Mouse (Mus musculus) embryonic facial prominence, embryonic 12.5 days (tissue): Measurements from ENCODE around the gene Ap3s2. TPM values are rescaled to one million over a fixed set of nuclear protein-coding genes. Genes with fewer than 3 reads are reported as not detected.

ENCODE experiments used
- ATAC-seq: fragments of 200-750 bp; cut with Nextera tagmentation; 2 replicates; pipeline ENCODE4 v1.8.0; 2017; ENCODE audit not compliant: insufficient number of reproducible peaks, insufficient read depth, low FRiP score, low TSS enrichment
- H3K27ac ChIP-seq: fragments of 300-500 bp; sonication (generic); 2 replicates; pipeline ENCODE4 v1.5.1; 2016; ENCODE audit warnings: mild to moderate bottlenecking
- H3K27me3 ChIP-seq: fragments of 300-500 bp; sonication (generic); 2 replicates; pipeline ENCODE4 v1.6.1; 2016; ENCODE audit warnings: mild to moderate bottlenecking, moderate library complexity
- H3K36me3 ChIP-seq: fragments of 300-500 bp; sonication (generic); 2 replicates; pipeline ENCODE4 v1.6.1; 2016; ENCODE audit warnings: mild to moderate bottlenecking
- H3K4me1 ChIP-seq: fragments of 300-500 bp; sonication (generic); 2 replicates; pipeline ENCODE4 v1.6.1; 2016
- H3K4me2 ChIP-seq: fragments of 300-500 bp; sonication (generic); replicated peaks from 2 replicates; pipeline ENCODE4 v1.6.1; 2016; ENCODE audit warnings: mild to moderate bottlenecking, moderate library complexity
- H3K4me3 ChIP-seq: fragments of 300-500 bp; sonication (generic); 2 replicates; pipeline ENCODE4 v1.5.1; 2016; ENCODE audit warnings: mild to moderate bottlenecking
- H3K9ac ChIP-seq: fragments of 300-500 bp; sonication (generic); 2 replicates; pipeline ENCODE4 v1.6.1; 2016; ENCODE audit warnings: mild to moderate bottlenecking, moderate library complexity
- H3K9me3 ChIP-seq: fragments of 300-500 bp; sonication (generic); 2 replicates; pipeline ENCODE4 v1.6.1; 2016; ENCODE audit warnings: mild to moderate bottlenecking, moderate library complexity
- WGBS: fragments of 180-500 bp; shearing (Covaris S2); methylation state at CpG from one replicate; pipeline ENCODE4 v1.1.7; 2016; 5-methylcytosine and 5-hydroxymethylcytosine counted together
- polyA plus RNA-seq: library from polyadenylated mRNA; unstranded; fragments of >200 nt; fragmentation: Nextera tagmentation; extraction: Ambion mirVana; gene quantifications from 2 replicates; pipeline ENCODE4 v1.2.1, GENCODE M21; 2016

The Ap3s2 gene
- polyA plus RNA-seq, 1 experiment from 2014 or later: 38.1 TPM

DNA sequence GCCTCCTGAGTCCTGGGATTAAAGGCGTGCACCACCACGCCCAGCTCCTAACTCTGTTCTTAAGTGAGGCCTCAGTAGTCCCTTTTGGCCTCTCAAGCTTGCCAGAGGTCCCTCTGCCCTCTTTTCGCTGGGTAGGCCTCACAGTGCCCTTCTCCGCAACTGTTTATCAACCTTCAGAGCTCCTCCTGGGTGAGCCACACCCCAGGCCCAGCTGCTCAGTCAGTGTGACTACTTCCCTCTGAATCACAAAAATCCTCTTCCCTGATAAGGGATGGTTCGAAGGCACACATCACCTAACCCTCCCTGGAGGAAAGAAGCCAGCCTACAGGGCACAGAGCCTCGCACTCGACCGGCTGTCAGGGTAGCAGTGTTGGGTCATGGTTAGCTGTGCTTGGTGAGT, 58.7 kb downstream of the Ap3s2 start:
- Histone ChIP-seq H3K4me1 (peaks cover 17% of the 10 kb centered on the region; the same call in 1 of the 2 replicates), H3K4me2 (no peak overlapping the region), H3K4me3 (no peak overlapping the region), H3K36me3 (no peaks in the 10 kb centered on the region), H3K9ac (no peak overlapping the region), H3K9me3 (no peaks in the 10 kb centered on the region), H3K27ac (no peak overlapping the region), H3K27me3 (no peaks in the 10 kb centered on the region)
- no peak for ATAC-seq
- WGBS: 91% methylated on average over 8 of the region's 8 CpGs

DNA sequence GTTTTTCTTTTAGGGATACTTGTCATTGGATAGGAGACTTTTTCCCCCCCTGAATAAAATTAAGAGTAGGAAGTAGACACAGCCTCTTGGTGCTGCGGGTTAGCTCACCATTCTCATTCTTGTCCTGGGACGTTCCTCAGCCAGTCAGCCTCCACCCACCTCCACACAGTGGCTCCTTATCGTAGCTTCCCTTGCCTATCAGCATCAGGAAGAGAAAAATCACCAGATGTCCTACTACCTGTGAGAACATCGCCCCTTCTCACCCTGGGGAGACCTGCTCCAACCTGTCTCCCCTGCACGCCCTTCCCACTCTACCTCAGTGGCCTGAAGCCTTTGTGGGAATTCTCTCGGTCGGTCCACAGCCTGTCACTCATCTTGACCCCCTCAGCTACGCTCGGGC, 59.6 kb downstream of the Ap3s2 start, which contains the start of gene Anpep:
Anpep (minus strand) TSS at position 249 of the 400 bp plus-strand sequence.
- ATAC-seq: no peak
- Histone ChIP-seq H3K9ac (no peak within 1 kb of the TSS), H3K27me3 (no peaks in the 10 kb centered on the region), H3K4me3 (no peak within 1 kb of the TSS), H3K9me3 (no peaks in the 10 kb centered on the region), H3K36me3 (no peaks in the 10 kb centered on the region), H3K4me1 (peaks cover 17% of the 10 kb centered on the region; the same call in 1 of the 2 replicates), H3K4me2 (no peak within 1 kb of the TSS), H3K27ac (no peak within 1 kb of the TSS)
- 68% methylated on average over 9 of the region's 9 CpGs for WGBS

DNA sequence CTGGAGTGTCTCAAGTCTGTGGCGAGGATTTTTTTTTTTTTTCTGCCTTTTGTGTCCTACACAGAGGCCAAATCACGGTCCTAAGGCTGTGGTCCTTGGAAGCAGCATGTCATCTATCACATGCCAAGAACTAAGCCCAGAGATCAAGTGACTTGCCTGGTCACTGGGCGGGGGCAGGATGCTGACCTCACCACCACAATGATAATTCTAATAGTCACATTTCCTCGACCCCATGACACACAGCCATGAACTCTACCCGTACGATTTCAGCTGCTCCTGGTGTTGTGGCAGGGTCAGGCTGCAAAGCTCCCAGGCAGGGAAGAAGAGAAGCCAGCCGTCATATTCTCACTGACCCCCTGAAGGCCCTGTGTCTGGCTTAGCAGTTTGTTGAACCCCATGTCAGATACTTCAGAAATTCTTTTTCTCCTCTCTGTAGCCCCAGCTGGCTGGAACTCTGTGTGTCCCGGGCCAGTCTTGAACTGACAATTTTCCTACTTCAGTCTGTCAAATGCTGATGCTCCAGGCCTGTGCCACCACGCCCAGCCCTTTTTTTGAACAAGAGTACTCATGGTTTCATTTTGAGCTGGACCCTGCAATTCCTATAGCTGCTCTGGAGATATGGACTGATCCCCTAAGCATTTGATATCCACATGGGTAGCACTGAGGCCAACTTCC, 61.4 kb downstream of the Ap3s2 start:
- H3K9me3 ChIP-seq: no peaks in the 10 kb centered on the region
- H3K36me3 ChIP-seq: no peaks in the 10 kb centered on the region
- no peak overlapping the region for H3K4me2 ChIP-seq
- no peaks in the 10 kb centered on the region for H3K27me3 ChIP-seq
- ATAC-seq: no peak
- H3K9ac ChIP-seq: no peak overlapping the region
- WGBS: 58% methylated on average over 9 of the region's 9 CpGs
- no peak overlapping the region for H3K27ac ChIP-seq
- peaks cover 17% of the 10 kb centered on the region; the same call in 1 of the 2 replicates for H3K4me1 ChIP-seq
- no peak overlapping the region for H3K4me3 ChIP-seq

DNA sequence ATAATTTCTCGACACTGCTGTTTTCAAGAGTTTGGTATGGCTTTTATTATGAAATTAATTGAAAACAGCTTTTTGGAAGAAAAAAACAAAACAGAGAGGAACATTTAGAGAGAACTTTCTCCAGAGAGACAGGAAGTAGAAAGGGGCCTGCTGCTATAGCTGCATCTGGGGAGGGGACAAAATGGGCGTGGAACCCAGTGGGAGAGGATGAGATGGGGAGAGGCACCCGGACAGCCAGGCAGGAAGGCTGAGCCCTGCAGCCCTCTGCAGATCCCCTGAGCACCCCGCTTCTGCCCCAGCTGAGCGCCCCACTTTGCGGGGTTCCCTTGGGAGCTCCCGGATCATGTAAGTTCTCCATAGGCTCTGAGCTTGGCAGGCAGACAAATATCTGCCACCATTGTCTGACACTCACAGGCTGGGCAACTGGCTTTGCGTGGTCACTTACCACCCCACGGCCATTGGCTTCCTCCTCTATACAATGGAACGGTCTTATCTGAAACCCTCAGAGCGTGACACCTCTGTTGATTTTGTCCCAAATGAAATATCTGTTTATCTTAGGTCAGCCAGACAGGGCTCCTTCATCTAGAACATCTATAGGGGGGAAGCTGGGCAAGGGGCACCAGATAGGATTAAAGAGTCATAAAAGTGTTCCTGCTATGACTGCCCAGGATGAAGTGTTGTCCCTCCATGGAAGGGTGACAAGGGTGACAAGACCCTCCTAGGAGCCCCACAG, 62.1 kb downstream of the Ap3s2 start:
- no peaks in the 10 kb centered on the region for H3K27me3 ChIP-seq
- peak overlapping the region; percentile 79 for H3K27ac ChIP-seq
- no peak overlapping the region for H3K4me3 ChIP-seq
- H3K9ac ChIP-seq: no peak overlapping the region
- H3K4me2 ChIP-seq: no peak overlapping the region
- peaks cover 17% of the 10 kb centered on the region; the same call in 1 of the 2 replicates for H3K4me1 ChIP-seq
- H3K36me3 ChIP-seq: no peaks in the 10 kb centered on the region
- WGBS: 55% methylated on average over 11 of the region's 11 CpGs
- ATAC-seq: no peak
- no peaks in the 10 kb centered on the region for H3K9me3 ChIP-seq

DNA sequence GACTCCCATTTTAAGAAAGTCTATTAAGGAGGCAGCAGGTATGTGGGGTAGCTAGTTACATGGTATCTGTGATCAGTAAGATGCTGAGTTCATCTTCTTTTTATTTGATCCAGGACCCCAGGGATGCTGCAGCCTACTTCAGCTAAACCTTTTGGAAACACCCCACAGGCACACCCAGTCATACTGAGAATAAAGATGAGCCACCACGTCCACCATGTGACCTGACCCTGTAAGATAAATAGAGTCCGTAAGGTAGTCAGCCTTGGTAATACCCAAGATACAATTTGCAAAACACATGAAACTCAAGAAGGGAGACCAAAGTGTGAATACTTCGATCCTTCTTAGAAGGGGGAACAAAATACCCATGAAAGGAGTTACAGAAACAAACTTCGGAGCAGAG, 64.1 kb downstream of the Ap3s2 start:
- 70% methylated on average over 4 of the region's 4 CpGs for WGBS
- H3K36me3 ChIP-seq: no peaks in the 10 kb centered on the region

DNA sequence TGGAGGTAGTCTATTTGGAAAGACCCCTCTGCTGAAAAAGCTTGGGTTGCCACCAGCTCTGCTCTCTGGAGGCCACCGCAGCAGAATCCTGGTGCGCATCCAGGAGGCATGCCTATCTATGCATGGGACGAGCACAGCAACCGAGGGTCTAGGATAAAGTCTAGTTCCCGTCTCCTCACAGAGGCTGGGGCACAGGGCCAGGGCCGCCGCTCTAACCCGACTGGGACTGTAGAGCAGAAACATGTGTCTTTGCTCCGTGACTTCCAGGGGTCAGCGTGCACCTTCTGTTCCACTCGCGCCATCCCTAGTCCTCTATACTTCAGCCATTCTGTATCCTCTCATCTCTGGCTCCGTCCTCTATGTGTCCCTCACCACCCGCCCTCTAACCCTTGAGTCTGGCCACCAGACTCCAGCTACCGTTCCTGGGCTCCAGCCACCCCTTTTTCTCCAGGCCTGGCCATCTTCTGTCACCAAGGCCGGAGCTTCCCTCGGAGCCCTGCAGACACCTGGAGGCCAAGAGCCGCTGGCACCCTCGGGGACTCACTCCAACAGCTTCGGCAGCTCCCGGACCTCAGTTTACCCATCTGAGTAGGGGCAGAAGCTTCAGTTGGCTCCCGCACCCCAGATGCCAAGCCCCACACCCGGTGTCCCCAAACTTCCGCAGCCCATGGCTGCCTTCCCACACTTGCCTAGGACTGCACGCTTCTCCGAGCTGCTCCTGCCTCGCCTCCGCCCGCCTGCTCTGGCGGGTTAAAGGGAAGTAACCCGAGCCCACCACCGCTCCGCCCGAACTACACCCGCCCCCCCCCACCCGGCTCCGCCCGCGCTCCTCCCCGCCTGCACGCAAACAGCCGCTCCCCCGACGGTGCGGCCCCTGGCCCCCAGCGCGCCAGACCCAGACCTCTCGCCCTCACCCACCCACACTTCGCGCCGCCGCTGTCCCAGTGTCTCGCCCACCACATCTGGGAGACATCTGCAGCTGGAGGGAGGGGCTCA, 72.7 kb downstream of the Ap3s2 start:
- peak overlapping the region; percentile 51 for H3K9ac ChIP-seq
- H3K27me3 ChIP-seq: no peaks in the 10 kb centered on the region
- H3K36me3 ChIP-seq: no peaks in the 10 kb centered on the region
- H3K4me1 ChIP-seq: peaks cover 17% of the 10 kb centered on the region; the same call in 1 of the 2 replicates
- ATAC-seq: peak; percentile 80
- 7% methylated on average over 52 of the region's 53 CpGs for WGBS
- H3K4me2 ChIP-seq: peak overlapping the region; percentile 74
- H3K4me3 ChIP-seq: peak overlapping the region; percentile 43
- peak overlapping the region; percentile 66 for H3K27ac ChIP-seq
- no peaks in the 10 kb centered on the region for H3K9me3 ChIP-seq

More for the DNA sequence above, 64.1 kb downstream of the Ap3s2 start:
- ATAC-seq: no peak
- Histone ChIP-seq H3K4me2 (no peak overlapping the region), H3K27ac (no peak overlapping the region), H3K4me1 (peaks cover 17% of the 10 kb centered on the region; the same call in 1 of the 2 replicates), H3K27me3 (no peaks in the 10 kb centered on the region), H3K9ac (no peak overlapping the region), H3K4me3 (no peak overlapping the region), H3K9me3 (no peaks in the 10 kb centered on the region)

DNA sequence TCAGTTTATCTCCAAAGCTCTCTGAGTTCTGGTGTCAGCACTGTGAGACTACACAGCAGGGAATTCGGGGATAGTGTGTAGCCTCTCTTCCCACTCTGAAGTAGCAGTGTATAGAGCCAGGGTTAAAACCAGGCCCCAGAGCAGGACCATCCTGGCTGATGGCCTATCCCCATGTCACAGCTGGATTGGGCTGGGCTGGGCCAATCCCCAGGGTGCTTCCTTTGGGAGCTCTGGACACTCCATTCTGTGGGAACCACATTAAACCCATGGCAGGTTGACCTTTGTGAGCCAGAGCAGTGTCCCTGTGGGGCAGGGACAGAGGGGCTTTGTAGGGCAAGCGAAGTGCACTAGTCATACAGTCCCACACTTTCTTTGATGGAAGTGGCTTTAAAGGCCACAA, 74.1 kb downstream of the Ap3s2 start:
- Histone ChIP-seq H3K27ac (no peak overlapping the region), H3K9me3 (no peaks in the 10 kb centered on the region), H3K27me3 (no peaks in the 10 kb centered on the region), H3K9ac (no peak overlapping the region), H3K4me3 (no peak overlapping the region), H3K36me3 (no peaks in the 10 kb centered on the region), H3K4me2 (no peak overlapping the region), H3K4me1 (peaks cover 25% of the 10 kb centered on the region; the same call in 1 of the 2 replicates)
- no peak for ATAC-seq
- 68% methylated on average over 2 of the region's 2 CpGs for WGBS

DNA sequence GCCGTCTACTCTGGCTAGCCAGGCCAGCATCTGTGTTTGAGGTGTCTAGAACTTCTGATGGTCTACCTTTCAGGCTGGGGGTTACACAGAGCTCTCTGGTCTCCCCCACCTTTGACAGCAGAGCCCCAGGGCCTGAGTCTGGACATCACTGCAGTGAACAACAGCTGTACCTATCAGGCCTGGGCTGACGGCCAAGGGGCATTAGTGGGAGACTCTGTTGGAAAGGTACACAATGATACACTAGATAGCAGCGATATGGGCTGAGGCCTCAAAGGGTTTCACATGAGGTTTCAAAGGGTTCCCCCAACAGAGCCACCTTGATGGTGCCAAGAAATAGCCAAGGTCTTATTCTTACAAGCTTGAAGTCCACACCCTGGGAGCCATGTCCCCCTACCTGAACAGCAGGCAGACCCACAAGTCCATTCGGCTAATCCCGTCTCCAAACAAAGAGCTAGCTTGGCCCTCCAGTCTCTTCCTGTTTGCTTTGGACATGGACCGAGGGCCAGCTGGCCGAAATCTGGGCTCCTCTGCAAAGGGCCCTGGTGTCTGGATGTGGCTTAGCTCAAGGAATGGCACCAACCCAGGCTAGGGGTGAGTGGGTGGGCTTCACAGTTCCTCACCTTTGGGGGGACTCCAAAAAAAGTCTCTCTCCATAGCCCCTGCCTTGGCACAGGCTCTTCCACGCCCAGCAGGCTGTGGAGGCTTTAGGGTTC, 76.2 kb downstream of the Ap3s2 start:
- Histone ChIP-seq H3K27me3 (no peaks in the 10 kb centered on the region), H3K9me3 (no peaks in the 10 kb centered on the region), H3K4me1 (peaks cover 25% of the 10 kb centered on the region; the same call in 1 of the 2 replicates), H3K9ac (no peak overlapping the region), H3K27ac (no peak overlapping the region), H3K4me3 (no peak overlapping the region), H3K36me3 (0 out of 2 replicates have a peak, but pooled peaks cover 4% of the 10 kb centered on the region), H3K4me2 (no peak overlapping the region)
- 81% methylated on average over 8 of the region's 8 CpGs for WGBS
- no peak for ATAC-seq

DNA sequence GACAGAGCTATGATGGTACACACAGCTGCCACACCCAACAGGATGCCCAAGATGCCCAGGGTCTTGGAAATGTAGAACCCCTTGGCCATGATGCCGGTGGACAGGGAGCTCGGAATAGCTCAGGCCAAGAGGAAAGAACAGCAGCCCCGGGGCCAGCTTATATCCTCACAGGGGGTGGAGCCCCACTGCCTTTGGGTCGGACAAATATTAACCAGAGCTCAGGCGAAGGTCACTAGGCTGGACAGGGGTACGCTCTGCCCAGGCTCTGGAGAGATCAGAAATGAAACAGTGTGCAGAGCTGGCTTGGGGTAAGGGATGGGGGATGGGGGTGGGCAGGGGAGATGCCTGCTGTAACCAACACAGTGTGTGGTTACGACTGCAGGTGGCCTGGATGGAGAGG, 78.3 kb downstream of the Ap3s2 start:
- H3K36me3 ChIP-seq: 0 out of 2 replicates have a peak, but pooled peaks cover 4% of the 10 kb centered on the region
- H3K9ac ChIP-seq: no peak overlapping the region
- H3K9me3 ChIP-seq: no peaks in the 10 kb centered on the region
- H3K27me3 ChIP-seq: no peaks in the 10 kb centered on the region
- no peak overlapping the region for H3K27ac ChIP-seq
- WGBS: 56% methylated on average over 7 of the region's 7 CpGs
- H3K4me1 ChIP-seq: peaks cover 18% of the 10 kb centered on the region; the same call in 1 of the 2 replicates
- ATAC-seq: no peak
- H3K4me3 ChIP-seq: no peak overlapping the region
- no peak overlapping the region for H3K4me2 ChIP-seq

DNA sequence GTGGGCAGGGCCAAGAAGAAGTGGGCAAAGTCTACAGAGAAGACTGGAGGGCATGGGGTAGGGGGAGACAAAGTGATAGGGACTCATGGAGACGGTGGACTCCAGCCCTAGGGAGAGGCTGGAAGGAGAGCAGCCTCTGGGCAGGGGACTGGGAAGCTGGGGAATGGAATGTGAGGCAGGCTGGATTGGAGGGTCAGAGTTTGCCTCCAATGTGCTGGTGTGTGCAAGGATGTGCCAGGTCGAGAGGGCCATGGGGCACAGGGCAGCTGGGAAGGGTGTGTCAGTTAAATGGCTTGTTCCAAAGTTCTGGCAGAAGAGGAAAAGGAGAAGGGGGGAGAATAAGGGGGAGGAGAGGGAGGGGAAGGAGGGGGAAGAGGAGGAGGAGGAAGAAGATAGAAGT, 83.2 kb downstream of the Ap3s2 start:
- no peak for ATAC-seq
- Histone ChIP-seq H3K36me3 (peaks cover 4% of the 10 kb centered on the region; the same call in 1 of the 2 replicates), H3K4me2 (no peak overlapping the region), H3K9me3 (no peaks in the 10 kb centered on the region), H3K27ac (no peak overlapping the region), H3K4me1 (0 out of 2 replicates have a peak, but pooled peaks cover 3% of the 10 kb centered on the region), H3K27me3 (no peaks in the 10 kb centered on the region), H3K4me3 (no peak overlapping the region), H3K9ac (no peak overlapping the region)
- WGBS: 65% methylated on average over 2 of the region's 2 CpGs

DNA sequence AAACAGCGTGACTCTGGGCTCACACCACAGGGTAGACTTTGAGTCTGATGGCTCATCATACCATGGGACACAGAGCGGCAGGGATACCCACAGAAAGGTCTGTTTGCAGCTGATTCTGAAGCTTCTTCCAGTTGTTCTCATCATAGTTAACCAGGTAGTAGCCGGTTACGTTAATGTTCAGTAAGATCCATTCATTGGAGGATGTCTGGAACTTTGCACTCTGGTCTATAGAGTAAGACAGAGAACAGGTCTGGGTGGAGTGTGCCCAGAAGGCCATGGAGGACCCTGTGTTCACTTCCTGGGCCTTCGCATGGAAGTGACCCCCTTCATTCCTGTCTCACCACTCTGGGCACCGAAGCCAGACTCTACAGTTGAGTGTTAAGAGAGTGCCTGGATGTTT, 85.3 kb downstream of the Ap3s2 start:
- Histone ChIP-seq H3K36me3 (no peaks in the 10 kb centered on the region; the same call in 1 of the 2 replicates), H3K4me2 (no peak overlapping the region), H3K27ac (no peak overlapping the region), H3K4me1 (no peaks in the 10 kb centered on the region), H3K27me3 (no peaks in the 10 kb centered on the region), H3K9me3 (no peaks in the 10 kb centered on the region), H3K4me3 (no peak overlapping the region), H3K9ac (no peak overlapping the region)
- no peak for ATAC-seq
- WGBS: 95% methylated on average over 6 of the region's 6 CpGs
